Mouse (Mus musculus) neural tube, embryonic 11.5 days (tissue): ENCODE measurements at regions not wholly inside any gene's neighbourhood (a gene's known extent, or its start where the extent isn't known, plus 50 kb on each side); places are given as distances from the start of the nearest gene placed in this dataset.

Experiments
- ATAC-seq: fragments of 200-750 bp; cut with Nextera tagmentation; 2 replicates; pipeline ENCODE4 v1.8.0; 2017; ENCODE audit warnings: moderate number of reproducible peaks, mild to moderate bottlenecking, moderate TSS enrichment, moderate library complexity; ENCODE audit not compliant: insufficient read depth, low FRiP score, low TSS enrichment
- DNase-seq: peaks from one replicate; pipeline ENCODE4 v3.0.0-alpha.2; 2015; ENCODE audit warnings: low spot score
- H3K27ac ChIP-seq: fragments of 300-500 bp; sonication (generic); 2 replicates; pipeline ENCODE4 v1.5.1; 2014; ENCODE audit warnings: low read depth, mild to moderate bottlenecking, low read length
- H3K27me3 ChIP-seq: fragments of 300-500 bp; sonication (generic); 2 replicates; pipeline ENCODE4 v1.6.1; 2014; ENCODE audit warnings: mild to moderate bottlenecking, low read length, mixed read lengths; ENCODE audit not compliant: control insufficient read depth, insufficient read depth
- H3K36me3 ChIP-seq: fragments of 300-500 bp; sonication (generic); 2 replicates; pipeline ENCODE4 v1.6.1; 2014; ENCODE audit warnings: mild to moderate bottlenecking, low read length, moderate library complexity, mixed read lengths; ENCODE audit not compliant: control insufficient read depth, insufficient read depth
- H3K4me1 ChIP-seq: fragments of 300-500 bp; sonication (generic); 2 replicates; pipeline ENCODE4 v1.6.1; 2014; ENCODE audit warnings: low read length, mixed read lengths; ENCODE audit not compliant: control insufficient read depth, insufficient read depth
- H3K4me2 ChIP-seq: fragments of 300-500 bp; sonication (generic); 2 replicates; pipeline ENCODE4 v1.6.1; 2014; ENCODE audit warnings: low read depth, mild to moderate bottlenecking, moderate library complexity
- H3K4me3 ChIP-seq: fragments of 300-500 bp; sonication (generic); 2 replicates; pipeline ENCODE4 v1.5.1; 2014; ENCODE audit warnings: low read depth, low read length
- H3K9ac ChIP-seq: fragments of 300-500 bp; sonication (generic); 2 replicates; pipeline ENCODE4 v1.6.1; 2014; ENCODE audit warnings: mild to moderate bottlenecking, low read length
- H3K9me3 ChIP-seq: fragments of 300-500 bp; sonication (generic); 2 replicates; pipeline ENCODE4 v1.6.1; 2016; ENCODE audit warnings: low read length; ENCODE audit not compliant: control insufficient read depth
- WGBS: fragments of 180-500 bp; shearing (Covaris S2); extraction: QIAGEN DNeasy Blood & Tissue Kit; methylation state at CpG from one replicate; pipeline ENCODE4 v1.1.7; 2014; 5-methylcytosine and 5-hydroxymethylcytosine counted together

- H3K4me3 ChIP-seq = no peak overlapping the region
- H3K9me3 ChIP-seq = no peaks in the 10 kb centered on the region
- peak overlapping the region; percentile 76 for H3K27ac ChIP-seq
Observed at GRCm38 (mm10) chr14:104676810-104677209, 154.4 kb upstream of the Rnf219 start.

GRCm38 (mm10) chr14:104661696-104662095 lies 139.3 kb upstream of the Rnf219 start:
- Histone ChIP-seq H3K27ac (no peak overlapping the region), H3K27me3 (no peaks in the 10 kb centered on the region), H3K36me3 (no peaks in the 10 kb centered on the region), H3K4me1 (no peaks in the 10 kb centered on the region), H3K9ac (no peak overlapping the region), H3K9me3 (no peaks in the 10 kb centered on the region), H3K4me2 (no peak overlapping the region), H3K4me3 (no peak overlapping the region)
- no peak for ATAC-seq
- no peak for DNase-seq
- WGBS = 76% methylated on average over 1 of the region's 1 CpGs

More at GRCm38 (mm10) chr14:104676810-104677209, 154.4 kb upstream of the Rnf219 start:
- peak overlapping the region; percentile 12; the same call in 1 of the 2 replicates for H3K4me2 ChIP-seq
- DNase-seq (peak; percentile 77), ATAC-seq (peak; percentile 95)
- no peaks in the 10 kb centered on the region for H3K36me3 ChIP-seq
- WGBS = 7% methylated on average over 7 of the region's 7 CpGs
- peaks cover 10% of the 10 kb centered on the region; the same call in 1 of the 2 replicates for H3K4me1 ChIP-seq
- H3K9ac ChIP-seq = peak overlapping the region; percentile 29
- H3K27me3 ChIP-seq = no peaks in the 10 kb centered on the region

GRCm38 (mm10) chr14:104658751-104659150 lies 136.3 kb upstream of the Rnf219 start:
- no peaks in the 10 kb centered on the region for H3K27me3 ChIP-seq
- WGBS = 91% methylated on average over 1 of the region's 1 CpGs
- ATAC-seq = no peak
- no peak for DNase-seq
- H3K4me3 ChIP-seq = no peak overlapping the region
- no peaks in the 10 kb centered on the region for H3K4me1 ChIP-seq
- H3K9me3 ChIP-seq = no peaks in the 10 kb centered on the region
- H3K4me2 ChIP-seq = no peak overlapping the region
- no peak overlapping the region for H3K27ac ChIP-seq
- no peaks in the 10 kb centered on the region for H3K36me3 ChIP-seq
- H3K9ac ChIP-seq = no peak overlapping the region

- ATAC-seq (no peak), DNase-seq (no peak)
- H3K9ac ChIP-seq = no peak overlapping the region
- no peaks in the 10 kb centered on the region for H3K36me3 ChIP-seq
- WGBS = 70% methylated on average over 5 of the region's 5 CpGs
- H3K9me3 ChIP-seq = no peaks in the 10 kb centered on the region
- H3K4me1 ChIP-seq = no peaks in the 10 kb centered on the region
- H3K27ac ChIP-seq = no peak overlapping the region
- H3K4me3 ChIP-seq = no peak overlapping the region
- H3K4me2 ChIP-seq = no peak overlapping the region
- no peaks in the 10 kb centered on the region for H3K27me3 ChIP-seq
Observed at GRCm38 (mm10) chr14:104649980-104650379, 127.5 kb upstream of the Rnf219 start.

GRCm38 (mm10) chr14:104644626-104645025 lies 122.2 kb upstream of the Rnf219 start:
- Histone ChIP-seq H3K9me3 (no peaks in the 10 kb centered on the region), H3K4me2 (no peak overlapping the region), H3K4me3 (no peak overlapping the region), H3K4me1 (no peaks in the 10 kb centered on the region), H3K36me3 (no peaks in the 10 kb centered on the region), H3K27me3 (no peaks in the 10 kb centered on the region), H3K27ac (no peak overlapping the region), H3K9ac (no peak overlapping the region)
- no peak for DNase-seq
- WGBS = 87% methylated on average over 4 of the region's 4 CpGs
- ATAC-seq = no peak

GRCm38 (mm10) chr14:104642783-104643182 lies 120.3 kb upstream of the Rnf219 start:
- ATAC-seq = no peak
- no peak overlapping the region for H3K4me2 ChIP-seq
- H3K4me1 ChIP-seq = no peaks in the 10 kb centered on the region
- WGBS = 76% methylated on average over 6 of the region's 6 CpGs
- no peaks in the 10 kb centered on the region for H3K27me3 ChIP-seq
- no peak overlapping the region for H3K9ac ChIP-seq
- no peak overlapping the region for H3K4me3 ChIP-seq
- H3K27ac ChIP-seq = no peak overlapping the region
- no peaks in the 10 kb centered on the region for H3K36me3 ChIP-seq
- DNase-seq = no peak
- no peaks in the 10 kb centered on the region for H3K9me3 ChIP-seq

- WGBS = 51% methylated on average over 7 of the region's 7 CpGs
- no peak overlapping the region for H3K9ac ChIP-seq
- no peak overlapping the region for H3K4me3 ChIP-seq
- no peaks in the 10 kb centered on the region for H3K9me3 ChIP-seq
- no peaks in the 10 kb centered on the region for H3K4me1 ChIP-seq
- ATAC-seq (no peak), DNase-seq (no peak)
- H3K27ac ChIP-seq = no peak overlapping the region
- no peaks in the 10 kb centered on the region for H3K27me3 ChIP-seq
- H3K4me2 ChIP-seq = no peak overlapping the region
- H3K36me3 ChIP-seq = no peaks in the 10 kb centered on the region
Observed at GRCm38 (mm10) chr14:104639300-104639699, 116.9 kb upstream of the Rnf219 start.

- Histone ChIP-seq H3K9me3 (no peaks in the 10 kb centered on the region), H3K27me3 (no peaks in the 10 kb centered on the region), H3K4me1 (no peaks in the 10 kb centered on the region), H3K9ac (no peak overlapping the region), H3K4me3 (no peak overlapping the region), H3K36me3 (no peaks in the 10 kb centered on the region), H3K4me2 (no peak overlapping the region), H3K27ac (no peak overlapping the region)
- ATAC-seq (no peak), DNase-seq (no peak)
- WGBS = 85% methylated on average over 3 of the region's 3 CpGs
Observed at GRCm38 (mm10) chr14:104611467-104611866, 89.0 kb upstream of the Rnf219 start.

GRCm38 (mm10) chr14:104610378-104610777 lies 87.9 kb upstream of the Rnf219 start:
- Histone ChIP-seq H3K9me3 (no peaks in the 10 kb centered on the region), H3K36me3 (no peaks in the 10 kb centered on the region), H3K9ac (no peak overlapping the region), H3K27ac (no peak overlapping the region), H3K4me1 (no peaks in the 10 kb centered on the region), H3K4me3 (no peak overlapping the region), H3K27me3 (no peaks in the 10 kb centered on the region), H3K4me2 (no peak overlapping the region)
- WGBS = 82% methylated on average over 4 of the region's 4 CpGs
- ATAC-seq (no peak), DNase-seq (no peak)
